Mouse (Mus musculus) thymus, adult 2 months (tissue): Measurements from ENCODE around the gene Ppfia3.

ENCODE experiments used
- CTCF ChIP-seq: fragments of 200-500 bp; IDR thresholded peaks from 2 replicates; pipeline ENCODE4 v1.5.1; 2012; ENCODE audit warnings: mild to moderate bottlenecking, control low read depth, low read length, moderate library complexity, borderline replicate concordance; ENCODE audit not compliant: control insufficient read depth, poor library complexity, insufficient read depth; ENCODE audit errors: extremely low read depth
- POLR2A ChIP-seq: fragments of 200-500 bp; IDR thresholded peaks from 2 replicates; pipeline ENCODE4 v1.6.1; 2012; ENCODE audit warnings: mild to moderate bottlenecking, low read length, control low read depth, moderate library complexity; ENCODE audit not compliant: control insufficient read depth, poor library complexity, insufficient read depth; ENCODE audit errors: extremely low read depth

DNA sequence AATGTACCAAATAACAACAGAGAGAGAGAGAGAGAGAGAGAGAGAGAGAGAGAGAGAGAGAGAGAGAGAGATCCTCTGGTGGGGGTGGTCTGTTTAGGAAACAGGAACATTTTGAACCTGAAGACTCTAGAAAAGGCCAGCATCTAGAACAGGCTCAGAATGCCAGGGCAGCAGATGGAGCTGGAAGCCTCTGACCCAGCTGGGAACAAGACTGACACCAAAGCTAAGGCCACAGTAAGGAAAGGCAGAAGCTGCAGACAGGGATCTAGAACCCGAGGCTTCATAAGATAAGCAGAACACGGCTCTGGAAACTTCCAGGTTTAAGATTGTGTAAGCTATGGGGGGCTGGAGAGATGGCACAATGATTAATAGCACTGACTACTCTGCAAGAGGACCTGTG is 2.8 kb downstream of the Ppfia3 start:
- TF ChIP-seq CTCF = no peak
- TF ChIP-seq POLR2A = no peak
